Mouse (Mus musculus) myocyte (in vitro differentiated cells): ENCODE results near the gene Klrb1b. TPM values are rescaled to one million over a fixed set of nuclear protein-coding genes. Genes with fewer than 3 reads are reported as not detected.
"Not testable (repeated sequence)": the region's sequence is repeated elsewhere in the genome, so short reads cannot be mapped to it uniquely, and the experiment has no call there.

Source experiments
- H3K27me3 ChIP-seq: one replicate; pipeline ENCODE4 v1.6.1; 2011; ENCODE audit not compliant: control insufficient read depth, insufficient read depth, insufficient read length
- H3K36me3 ChIP-seq: one replicate; pipeline ENCODE4 v1.6.1; 2011; ENCODE audit not compliant: control insufficient read depth, insufficient read depth
- H3K4me2 ChIP-seq: one replicate; pipeline ENCODE4 v1.6.1; 2011; ENCODE audit warnings: low read depth, control low read depth
- H3K4me3 ChIP-seq: one replicate; pipeline ENCODE4 v1.5.1; 2011; ENCODE audit warnings: mild to moderate bottlenecking, control low read depth, moderate library complexity
- H3K79me2 ChIP-seq: one replicate; pipeline ENCODE4 v1.6.1; 2011; ENCODE audit not compliant: control insufficient read depth, insufficient read depth
- H3ac ChIP-seq: one replicate; pipeline ENCODE4 v1.6.1; 2011; ENCODE audit not compliant: control insufficient read depth, insufficient read length
- CEBPB ChIP-seq: IDR thresholded peaks from 2 replicates; pipeline ENCODE4 v1.6.1; 2011; ENCODE audit warnings: mild to moderate bottlenecking, moderate library complexity; ENCODE audit not compliant: poor library complexity, insufficient read depth, severe bottlenecking
- E2F4 ChIP-seq: IDR thresholded peaks from one replicate; pipeline ENCODE4 v1.6.1; 2011; ENCODE audit warnings: mild to moderate bottlenecking, control low read depth, moderate library complexity; ENCODE audit not compliant: insufficient read depth
- MAX ChIP-seq: IDR thresholded peaks from one replicate; pipeline ENCODE4 v1.6.1; 2011; ENCODE audit warnings: low read depth, mild to moderate bottlenecking, control low read depth
- MYOD1 ChIP-seq, 3 experiments: IDR thresholded peaks; one replicate each; pipeline ENCODE4 v1.6.1; 2011; ENCODE audit warnings: control low read depth in 2 of 3, low read depth in 2 of 3, mild to moderate bottlenecking in 2 of 3, moderate library complexity in 1 of 3; ENCODE audit not compliant: insufficient read length in 2 of 3, control insufficient read depth in 1 of 3
- MYOG ChIP-seq, 3 experiments: IDR thresholded peaks; one replicate each; pipeline ENCODE4 v1.6.1; 2011; ENCODE audit warnings: control low read depth in 2 of 3, low read depth in 2 of 3, mild to moderate bottlenecking in 2 of 3; ENCODE audit not compliant: insufficient read length in 2 of 3, control insufficient read depth in 1 of 3, insufficient read depth in 1 of 3
- POLR2A ChIP-seq: IDR thresholded peaks from one replicate; pipeline ENCODE4 v1.6.1; 2011; ENCODE audit warnings: low read depth, mild to moderate bottlenecking, control low read depth, moderate library complexity; ENCODE audit not compliant: insufficient read length
- POLR2AphosphoS2 ChIP-seq: IDR thresholded peaks from one replicate; pipeline ENCODE4 v1.6.1; 2011; ENCODE audit warnings: low read depth, control low read depth; ENCODE audit not compliant: insufficient read length
- REST ChIP-seq: IDR thresholded peaks from one replicate; pipeline ENCODE4 v1.6.1; 2011; ENCODE audit warnings: mild to moderate bottlenecking, control low read depth, moderate library complexity; ENCODE audit not compliant: insufficient read depth, insufficient read length
- SRF ChIP-seq: IDR thresholded peaks from one replicate; pipeline ENCODE4 v1.6.1; 2011; ENCODE audit warnings: low read depth; ENCODE audit not compliant: control insufficient read depth, insufficient read length
- TCF12 ChIP-seq: IDR thresholded peaks from one replicate; pipeline ENCODE4 v1.6.1; 2011; ENCODE audit warnings: mild to moderate bottlenecking, control low read depth; ENCODE audit not compliant: poor library complexity, insufficient read depth, severe bottlenecking
- TCF3 ChIP-seq: IDR thresholded peaks from one replicate; pipeline ENCODE4 v1.6.1; 2011; ENCODE audit warnings: low read depth, control low read depth; ENCODE audit not compliant: insufficient read length
- USF1 ChIP-seq: IDR thresholded peaks from one replicate; pipeline ENCODE4 v1.6.1; 2011; ENCODE audit warnings: low read depth, mild to moderate bottlenecking, control low read depth, moderate library complexity
- polyA plus RNA-seq: library from polyadenylated mRNA; unstranded; fragments of >200 nt; fragmentation: generic; extraction: Trizol; gene quantifications from one replicate; pipeline ENCODE4 v1.2.1, GENCODE M21; 2012; ENCODE audit warnings: missing spikeins

Klrb1b gene
- polyA plus RNA-seq, 1 experiment, result not detected

GRCm38 (mm10) chr6:128796321-128796955 lies 29.7 kb downstream of the Klrb1b start:
- no peak overlapping the region for H3ac ChIP-seq
- H3K4me2 ChIP-seq, result no peak overlapping the region
- TF ChIP-seq MYOD1 (IDR thresholded peaks at IDR 0.05; ENCODE audit: control insufficient read depth in 1 of 3, insufficient read length in 2 of 3, low read depth in 2 of 3) (no peak), E2F4 (no peak), MYOG (IDR thresholded peaks at IDR 0.05; ENCODE audit: control insufficient read depth in 1 of 3, insufficient read depth in 1 of 3, insufficient read length in 2 of 3, low read depth in 2 of 3) (no peak), MAX (no peak), TCF3 (no peak), SRF (no peak), REST (no peak), POLR2A (no peak), USF1 (no peak), TCF12 (no peak), POLR2AphosphoS2 (no peak), CEBPB (no peak)
- no peaks in the 10 kb centered on the region for H3K79me2 ChIP-seq
- H3K27me3 ChIP-seq, result no peaks in the 10 kb centered on the region
- H3K36me3 ChIP-seq, result no peaks in the 10 kb centered on the region
- no peak overlapping the region for H3K4me3 ChIP-seq

- TF ChIP-seq E2F4, result no peak
- TF ChIP-seq MYOD1 (IDR thresholded peaks at IDR 0.05; ENCODE audit: control insufficient read depth in 1 of 3, insufficient read length in 2 of 3, low read depth in 2 of 3), result no peak
- no peak for TF ChIP-seq SRF
- no peak for TF ChIP-seq CEBPB
- TF ChIP-seq MYOG (IDR thresholded peaks at IDR 0.05; ENCODE audit: control insufficient read depth in 1 of 3, insufficient read depth in 1 of 3, insufficient read length in 2 of 3, low read depth in 2 of 3), result no peak
- no peak for TF ChIP-seq MAX
- no peak for TF ChIP-seq POLR2AphosphoS2
- TF ChIP-seq TCF12, result no peak
- no peak for TF ChIP-seq REST
- no peak for TF ChIP-seq POLR2A
- no peak for TF ChIP-seq USF1
- TF ChIP-seq TCF3, result no peak
- H3K27me3 ChIP-seq, result no peaks in the 10 kb centered on the region
- H3K4me3 ChIP-seq, result no peak overlapping the region
These were observed 32.4 kb downstream of the Klrb1b start for GRCm38 (mm10) chr6:128793734-128794133.

GRCm38 (mm10) chr6:128790491-128790994 lies 35.6 kb downstream of the Klrb1b start:
- H3ac ChIP-seq, H3K4me3 ChIP-seq, H3K79me2 ChIP-seq, H3K36me3 ChIP-seq, H3K4me2 ChIP-seq, H3K27me3 ChIP-seq: not testable (repeated sequence)

More at GRCm38 (mm10) chr6:128793734-128794133, 32.4 kb downstream of the Klrb1b start:
- Histone ChIP-seq H3K79me2 (no peaks in the 10 kb centered on the region), H3ac (no peak overlapping the region), H3K4me2 (no peak overlapping the region), H3K36me3 (no peaks in the 10 kb centered on the region)

GRCm38 (mm10) chr6:128789115-128789514 lies 37.0 kb downstream of the Klrb1b start, which contains the start of gene Klrb1c:
Gene Klrb1c, minus strand, starts transcription at chr6:128789215.
- Histone ChIP-seq H3K4me3 (no peak within 1 kb of the TSS), H3ac (no peak within 1 kb of the TSS), H3K27me3 (no peaks in the 10 kb centered on the region), H3K4me2 (no peak within 1 kb of the TSS), H3K36me3 (no peaks in the 10 kb centered on the region), H3K79me2 (no peaks in the 10 kb centered on the region)
- TF ChIP-seq TCF12 (no peak), REST (no peak), TCF3 (no peak), POLR2AphosphoS2 (no peak)

- TF ChIP-seq TCF3 (no peak), SRF (no peak), CEBPB (no peak), MYOD1 (IDR thresholded peaks at IDR 0.05; ENCODE audit: control insufficient read depth in 1 of 3, insufficient read length in 2 of 3, low read depth in 2 of 3) (no peak), E2F4 (no peak), REST (no peak), TCF12 (no peak), POLR2AphosphoS2 (no peak), MYOG (IDR thresholded peaks at IDR 0.05; ENCODE audit: control insufficient read depth in 1 of 3, insufficient read depth in 1 of 3, insufficient read length in 2 of 3, low read depth in 2 of 3) (no peak), USF1 (no peak), POLR2A (no peak), MAX (no peak)
- H3K4me2 ChIP-seq, result no peak overlapping the region
- H3K4me3 ChIP-seq, result no peak overlapping the region
- H3K27me3 ChIP-seq, result no peaks in the 10 kb centered on the region
- no peaks in the 10 kb centered on the region for H3K36me3 ChIP-seq
- H3ac ChIP-seq, result no peak overlapping the region
- no peaks in the 10 kb centered on the region for H3K79me2 ChIP-seq
These were observed 37.6 kb downstream of the Klrb1b start for GRCm38 (mm10) chr6:128788517-128788916.

- H3K4me2 ChIP-seq, H3ac ChIP-seq, H3K4me3 ChIP-seq, H3K79me2 ChIP-seq, H3K36me3 ChIP-seq, H3K27me3 ChIP-seq: not testable (repeated sequence)
These were observed 39.7 kb downstream of the Klrb1b start for GRCm38 (mm10) chr6:128786396-128786795.
